Mouse (Mus musculus) lung, adult 2 months (tissue): ENCODE measurements around the gene Tcf20.

ENCODE experiments used
- CTCF ChIP-seq: fragments of 200-500 bp; IDR thresholded peaks from 2 replicates; pipeline ENCODE4 v1.5.1; 2011; ENCODE audit warnings: mild to moderate bottlenecking, low read length, control low read depth; ENCODE audit not compliant: insufficient read depth
- POLR2A ChIP-seq: fragments of 200-500 bp; IDR thresholded peaks from 2 replicates; pipeline ENCODE4 v1.6.1; 2011; ENCODE audit warnings: low read depth, mild to moderate bottlenecking, control low read depth, low read length, borderline replicate concordance; ENCODE audit errors: extremely low read depth

DNA sequence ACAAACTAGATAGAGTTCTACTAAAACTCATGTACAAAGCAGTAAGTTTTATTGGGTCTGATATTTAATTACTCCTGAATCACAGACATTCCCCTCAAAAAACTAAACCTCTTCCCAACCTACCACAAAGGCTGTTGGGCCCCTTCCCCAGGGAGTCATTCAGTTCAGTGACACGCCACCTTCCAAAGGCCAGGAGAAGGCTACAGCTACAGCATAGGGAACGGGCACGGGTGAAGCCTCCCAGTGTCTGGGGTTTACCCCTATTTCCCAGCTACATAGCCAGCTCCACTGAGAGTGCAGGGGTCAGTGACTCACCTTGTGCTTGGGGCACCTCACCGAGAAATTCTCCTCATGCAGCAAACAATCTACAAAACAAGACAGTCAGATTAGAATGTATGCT lies 172.4 kb downstream of the Tcf20 start:
- TF ChIP-seq CTCF: no peak
- TF ChIP-seq POLR2A: no peak
